Mouse (Mus musculus) duodenum, adult 2 months (tissue): Measurements from ENCODE around the gene Vmn1r35. TPM values are rescaled to one million over a fixed set of nuclear protein-coding genes. Genes with fewer than 3 reads are reported as not detected.

Experiments
- polyA plus RNA-seq: library from polyadenylated mRNA; depleted of rRNA; stranded (reverse); fragments of >200 nt; gene quantifications from 2 replicates; pipeline ENCODE4 v1.2.3, GENCODE M21; 2012; ENCODE audit warnings: low replicate concordance; rRNA removed

Gene Vmn1r35
- polyA plus RNA-seq = not detected in 2 replicates

GRCm38 (mm10) chr6:66685806-66686205 lies at the start of gene Vmn1r35:
Gene Vmn1r35, minus strand, starts transcription at chr6:66685906.

DNA sequence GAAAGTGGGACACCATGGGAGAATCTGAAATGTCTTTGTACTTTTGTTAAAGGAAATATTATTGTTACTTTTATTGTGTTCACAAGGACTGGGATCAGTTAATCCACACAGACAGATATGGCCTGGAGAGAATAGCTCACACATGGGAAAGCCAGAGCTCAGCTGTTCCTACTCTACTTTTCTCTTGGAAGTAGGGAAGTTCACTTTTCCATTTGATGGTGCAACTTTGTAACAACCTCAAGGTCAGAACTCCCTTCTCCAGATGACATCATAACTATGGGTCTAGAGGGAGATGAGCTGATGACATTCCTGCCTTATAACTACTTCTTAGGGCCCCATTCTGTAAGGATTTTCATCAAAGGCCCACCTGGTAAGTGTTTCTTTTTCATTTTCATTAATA lies 43.4 kb upstream of the Vmn1r35 start, which contains the start of gene Vmn1r37:
TSS of gene Vmn1r37 (plus strand) at position 301 of the 400 bp plus-strand sequence.

GRCm38 (mm10) chr6:66719068-66719467 lies 33.4 kb upstream of the Vmn1r35 start, which contains the start of gene Vmn1r36:
Gene Vmn1r36, minus strand, starts transcription at chr6:66719168.

GRCm38 (mm10) chr6:66643779-66644178 lies 41.9 kb downstream of the Vmn1r35 start, which contains the start of gene Vmn1r34:
Gene Vmn1r34, minus strand, starts transcription at chr6:66643879.

Other genes starting within 250 kb of the Vmn1r35 start
- gene Mad2l1, start 150.5 kb downstream of the Vmn1r35 start, polyA plus RNA-seq = 1.7 and 2.1 TPM in 2 replicates
- gene Vmn1r32, start 125.8 kb downstream of the Vmn1r35 start, polyA plus RNA-seq = not detected in 2 replicates
- gene Vmn1r33, start 67.6 kb downstream of the Vmn1r35 start, polyA plus RNA-seq = not detected in 2 replicates
- not detected in 2 replicates for gene Vmn1r34, start 42.0 kb downstream of the Vmn1r35 start, polyA plus RNA-seq
- not detected in 2 replicates for gene Vmn1r36, start 33.3 kb upstream of the Vmn1r35 start, polyA plus RNA-seq
- gene Vmn1r37, start 43.5 kb upstream of the Vmn1r35 start, polyA plus RNA-seq = not detected in 2 replicates
- gene Vmn1r38, start 96.7 kb upstream of the Vmn1r35 start, polyA plus RNA-seq = not detected in 2 replicates
- not detected in 2 replicates for gene Vmn1r39, start 124.7 kb upstream of the Vmn1r35 start, polyA plus RNA-seq
- gene Gng12, start 210.5 kb upstream of the Vmn1r35 start, polyA plus RNA-seq = 18.4 and 31.5 TPM in 2 replicates